Mouse (Mus musculus): ENCODE data around the gene Myo1e. TPM values are rescaled to one million over a fixed set of nuclear protein-coding genes. Genes with fewer than 3 reads are reported as not detected.

Myo1e gene
- polyA plus RNA-seq, 1 experiment from 2014 or later: 17.6 TPM

GRCm38 (mm10) chr9:70263134-70263533, 56.0 kb downstream of the Myo1e start:
- no peaks in the 10 kb centered on the region for H3K27me3 ChIP-seq (replicated peaks; ENCODE audit: low read depth, poor library complexity, severe bottlenecking)
- no peak for DNase-seq (ENCODE audit: low spot score)
- peak overlapping the region; percentile 48 for H3K27ac ChIP-seq (replicated peaks)
- no peak overlapping the region for H3K4me3 ChIP-seq
- H3K4me1 ChIP-seq: peaks cover 60% of the 10 kb centered on the region
- no peaks in the 10 kb centered on the region for H3K36me3 ChIP-seq (replicated peaks)
- H3K9me3 ChIP-seq: no peaks in the 10 kb centered on the region
- WGBS: 50% methylated on average over 8 of the region's 8 CpGs

DNA sequence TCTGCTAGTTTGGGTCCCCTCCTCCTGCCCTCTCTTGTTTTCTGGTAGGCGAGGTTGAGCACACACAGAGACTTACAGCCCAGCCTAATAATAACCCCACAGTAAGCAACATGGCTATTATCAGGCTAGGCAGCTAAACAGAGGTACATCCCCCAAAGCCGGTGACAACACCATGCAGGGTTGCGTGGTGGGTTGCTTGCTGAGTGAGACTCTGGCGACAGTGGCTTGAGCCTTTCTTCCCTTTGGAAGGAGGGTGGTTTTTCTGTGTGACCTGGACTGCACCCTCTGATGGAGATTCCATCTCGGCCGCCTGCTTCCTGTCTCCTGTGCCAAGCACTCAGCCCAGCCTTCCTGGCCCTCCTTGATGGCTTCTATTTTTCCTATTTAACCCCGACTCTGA, 56.6 kb downstream of the Myo1e start:
- peaks cover 54% of the 10 kb centered on the region for H3K4me1 ChIP-seq
- no peaks in the 10 kb centered on the region for H3K27me3 ChIP-seq (replicated peaks; ENCODE audit: low read depth, poor library complexity, severe bottlenecking)
- no peak overlapping the region for H3K4me3 ChIP-seq
- H3K27ac ChIP-seq (replicated peaks): peak overlapping the region; percentile 48
- no peaks in the 10 kb centered on the region for H3K9me3 ChIP-seq
- WGBS: 42% methylated on average over 7 of the region's 7 CpGs
- DNase-seq (ENCODE audit: low spot score): no peak
- no peaks in the 10 kb centered on the region for H3K36me3 ChIP-seq (replicated peaks)

- Histone ChIP-seq H3K4me3 (no peak overlapping the region), H3K27ac (replicated peaks) (no peak overlapping the region), H3K27me3 (replicated peaks; ENCODE audit: low read depth, poor library complexity, severe bottlenecking) (no peaks in the 10 kb centered on the region), H3K36me3 (replicated peaks) (no peaks in the 10 kb centered on the region), H3K4me1 (peaks cover 49% of the 10 kb centered on the region), H3K9me3 (no peaks in the 10 kb centered on the region)
- 88% methylated on average over 5 of the region's 5 CpGs for WGBS
- DNase-seq (ENCODE audit: low spot score): no peak
Measured at GRCm38 (mm10) chr9:70265513-70265912, 58.4 kb downstream of the Myo1e start.

GRCm38 (mm10) chr9:70266186-70266585, 59.0 kb downstream of the Myo1e start:
- DNase-seq (ENCODE audit: low spot score): no peak
- Histone ChIP-seq H3K9me3 (no peaks in the 10 kb centered on the region), H3K4me3 (no peak overlapping the region), H3K4me1 (peaks cover 43% of the 10 kb centered on the region), H3K27me3 (replicated peaks; ENCODE audit: low read depth, poor library complexity, severe bottlenecking) (no peaks in the 10 kb centered on the region), H3K36me3 (replicated peaks) (no peaks in the 10 kb centered on the region), H3K27ac (replicated peaks) (no peak overlapping the region)
- 90% methylated on average over 2 of the region's 2 CpGs for WGBS

- Histone ChIP-seq H3K9me3 (no peaks in the 10 kb centered on the region), H3K27ac (replicated peaks) (no peak overlapping the region), H3K4me1 (peaks cover 34% of the 10 kb centered on the region), H3K36me3 (replicated peaks) (no peaks in the 10 kb centered on the region), H3K27me3 (replicated peaks; ENCODE audit: low read depth, poor library complexity, severe bottlenecking) (no peaks in the 10 kb centered on the region), H3K4me3 (no peak overlapping the region)
- 89% methylated on average over 5 of the region's 5 CpGs for WGBS
- no peak for DNase-seq (ENCODE audit: low spot score)
Measured at GRCm38 (mm10) chr9:70267108-70267507, 60.0 kb downstream of the Myo1e start.

GRCm38 (mm10) chr9:70269349-70269748, 62.2 kb downstream of the Myo1e start:
- no peak for DNase-seq (ENCODE audit: low spot score)
- peaks cover 13% of the 10 kb centered on the region for H3K4me1 ChIP-seq
- H3K9me3 ChIP-seq: no peaks in the 10 kb centered on the region
- H3K4me3 ChIP-seq: no peak overlapping the region
- 47% methylated on average over 10 of the region's 10 CpGs for WGBS
- no peaks in the 10 kb centered on the region for H3K27me3 ChIP-seq (replicated peaks; ENCODE audit: low read depth, poor library complexity, severe bottlenecking)
- no peaks in the 10 kb centered on the region for H3K36me3 ChIP-seq (replicated peaks)
- no peak overlapping the region for H3K27ac ChIP-seq (replicated peaks)

- Histone ChIP-seq H3K27me3 (replicated peaks; ENCODE audit: low read depth, poor library complexity, severe bottlenecking) (no peaks in the 10 kb centered on the region), H3K36me3 (replicated peaks) (no peaks in the 10 kb centered on the region), H3K4me3 (no peak overlapping the region), H3K4me1 (peaks cover 9% of the 10 kb centered on the region), H3K9me3 (no peaks in the 10 kb centered on the region), H3K27ac (replicated peaks) (no peak overlapping the region)
- DNase-seq (ENCODE audit: low spot score): no peak
- 92% methylated on average over 4 of the region's 4 CpGs for WGBS
Measured at GRCm38 (mm10) chr9:70270468-70270867, 63.3 kb downstream of the Myo1e start.

DNA sequence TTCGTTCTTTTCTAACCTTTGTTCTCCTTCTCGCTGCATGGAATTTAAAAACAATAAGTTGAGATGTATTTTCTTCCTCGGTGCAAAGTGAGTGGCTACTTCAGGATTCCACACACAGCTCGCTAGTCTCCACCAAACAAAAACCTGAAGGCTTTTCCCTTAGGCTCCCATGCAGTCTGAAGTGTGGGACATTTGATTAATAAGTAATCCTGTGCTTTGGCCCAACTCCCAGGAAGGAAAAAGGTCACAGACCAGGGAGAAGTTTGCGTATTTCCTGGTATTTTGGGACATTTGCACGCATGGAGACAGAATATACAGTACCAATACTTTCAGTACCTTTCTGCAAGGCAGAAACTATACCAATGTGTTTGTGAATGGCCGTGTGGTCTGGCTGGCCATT, 64.0 kb downstream of the Myo1e start:
- no peaks in the 10 kb centered on the region for H3K27me3 ChIP-seq (replicated peaks; ENCODE audit: low read depth, poor library complexity, severe bottlenecking)
- WGBS: 87% methylated on average over 7 of the region's 7 CpGs
- no peaks in the 10 kb centered on the region for H3K9me3 ChIP-seq
- no peak overlapping the region for H3K27ac ChIP-seq (replicated peaks)
- H3K36me3 ChIP-seq (replicated peaks): no peaks in the 10 kb centered on the region
- DNase-seq (ENCODE audit: low spot score): no peak
- H3K4me1 ChIP-seq: peaks cover 7% of the 10 kb centered on the region
- H3K4me3 ChIP-seq: no peak overlapping the region

- DNase-seq (ENCODE audit: low spot score): no peak
- 92% methylated on average over 9 of the region's 9 CpGs for WGBS
Measured at GRCm38 (mm10) chr9:70271631-70272030, 64.5 kb downstream of the Myo1e start.

GRCm38 (mm10) chr9:70274071-70274470, 66.9 kb downstream of the Myo1e start:
- H3K36me3 ChIP-seq (replicated peaks): no peaks in the 10 kb centered on the region
- no peak for DNase-seq (ENCODE audit: low spot score)
- H3K27ac ChIP-seq (replicated peaks): no peak overlapping the region
- peaks cover 6% of the 10 kb centered on the region for H3K4me1 ChIP-seq
- 82% methylated on average over 6 of the region's 6 CpGs for WGBS
- no peaks in the 10 kb centered on the region for H3K27me3 ChIP-seq (replicated peaks; ENCODE audit: low read depth, poor library complexity, severe bottlenecking)
- no peak overlapping the region for H3K4me3 ChIP-seq
- H3K9me3 ChIP-seq: no peaks in the 10 kb centered on the region

More at GRCm38 (mm10) chr9:70271631-70272030, 64.5 kb downstream of the Myo1e start:
- H3K4me3 ChIP-seq: no peak overlapping the region
- H3K9me3 ChIP-seq: no peaks in the 10 kb centered on the region
- H3K27ac ChIP-seq (replicated peaks): no peak overlapping the region
- no peaks in the 10 kb centered on the region for H3K36me3 ChIP-seq (replicated peaks)
- H3K4me1 ChIP-seq: peaks cover 7% of the 10 kb centered on the region
- no peaks in the 10 kb centered on the region for H3K27me3 ChIP-seq (replicated peaks; ENCODE audit: low read depth, poor library complexity, severe bottlenecking)

- H3K9me3 ChIP-seq: no peaks in the 10 kb centered on the region
- DNase-seq (ENCODE audit: low spot score): no peak
- no peaks in the 10 kb centered on the region for H3K36me3 ChIP-seq (replicated peaks)
- no peak overlapping the region for H3K4me3 ChIP-seq
- WGBS: 88% methylated on average over 6 of the region's 6 CpGs
- H3K4me1 ChIP-seq: peaks cover 2% of the 10 kb centered on the region
- no peaks in the 10 kb centered on the region for H3K27me3 ChIP-seq (replicated peaks; ENCODE audit: low read depth, poor library complexity, severe bottlenecking)
- H3K27ac ChIP-seq (replicated peaks): no peak overlapping the region
Measured at GRCm38 (mm10) chr9:70274476-70274875, 67.3 kb downstream of the Myo1e start.

DNA sequence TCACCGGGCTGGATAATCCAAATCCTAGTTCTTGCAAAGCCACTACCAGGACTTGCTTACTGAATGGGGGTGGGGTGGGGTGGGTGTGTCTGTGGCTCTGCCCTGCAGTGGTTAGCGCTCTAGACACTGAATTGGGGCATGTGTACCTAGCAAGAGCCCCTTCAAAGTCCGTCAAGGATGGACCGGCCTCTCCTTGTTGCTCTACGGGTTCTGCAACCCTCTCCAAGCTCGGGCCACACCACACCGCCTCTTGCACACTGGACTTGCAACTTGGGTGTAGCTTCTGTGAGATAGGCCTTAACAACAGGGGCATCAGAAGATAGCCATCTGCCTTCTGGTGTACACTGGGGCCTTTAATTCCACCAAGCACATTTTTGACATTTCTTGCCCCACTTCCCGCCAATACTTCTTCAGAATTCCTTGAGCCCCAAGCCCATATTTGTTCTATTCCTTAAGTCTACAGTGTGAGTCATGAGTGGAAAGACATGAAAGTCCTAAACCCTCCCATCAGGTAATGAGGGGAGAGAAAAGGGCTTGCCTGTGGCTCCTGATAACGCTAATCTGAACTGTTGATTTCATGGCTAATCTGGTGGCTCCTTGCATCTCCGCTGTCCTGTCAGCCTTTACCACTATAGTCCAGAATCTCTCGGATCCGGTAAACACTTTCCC, 67.9 kb downstream of the Myo1e start:
- DNase-seq (ENCODE audit: low spot score): no peak
- H3K9me3 ChIP-seq: no peaks in the 10 kb centered on the region
- no peaks in the 10 kb centered on the region for H3K27me3 ChIP-seq (replicated peaks; ENCODE audit: low read depth, poor library complexity, severe bottlenecking)
- 91% methylated on average over 12 of the region's 12 CpGs for WGBS
- no peaks in the 10 kb centered on the region for H3K4me1 ChIP-seq
- H3K36me3 ChIP-seq (replicated peaks): no peaks in the 10 kb centered on the region
- H3K4me3 ChIP-seq: no peak overlapping the region
- H3K27ac ChIP-seq (replicated peaks): no peak overlapping the region

DNA sequence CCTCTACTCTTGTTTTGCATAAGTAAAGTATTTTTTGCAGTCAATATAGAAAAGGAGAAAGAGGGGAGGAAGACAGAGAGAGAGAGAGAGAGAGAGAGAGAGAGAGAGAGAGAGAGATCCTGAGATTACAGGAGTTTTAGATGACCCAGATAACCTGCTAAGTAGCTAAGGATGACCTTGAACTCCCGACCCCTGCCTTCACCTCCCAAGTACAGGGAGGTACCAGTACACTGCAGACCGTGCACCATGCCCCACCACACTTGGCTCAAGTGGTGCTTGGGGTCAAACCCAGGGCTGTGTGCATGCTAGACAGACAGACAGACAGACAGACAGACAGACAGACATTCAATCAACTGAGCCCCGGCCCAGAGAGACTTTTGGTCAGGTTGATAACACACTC, 69.9 kb downstream of the Myo1e start:
- Histone ChIP-seq H3K27me3 (replicated peaks; ENCODE audit: low read depth, poor library complexity, severe bottlenecking) (no peaks in the 10 kb centered on the region), H3K9me3 (no peaks in the 10 kb centered on the region), H3K4me1 (no peaks in the 10 kb centered on the region), H3K27ac (replicated peaks) (no peak overlapping the region), H3K4me3 (no peak overlapping the region), H3K36me3 (replicated peaks) (no peaks in the 10 kb centered on the region)
- DNase-seq (ENCODE audit: low spot score): no peak
- WGBS: 85% methylated on average over 3 of the region's 3 CpGs
